Mouse (Mus musculus) forebrain, embryonic 16.5 days (tissue): ENCODE measurements at regions not wholly inside any gene's neighbourhood (a gene's known extent, or its start where the extent isn't known, plus 50 kb on each side); places are given as distances from the start of the nearest gene placed in this dataset.

Experiments
- ATAC-seq: fragments of 200-750 bp; cut with Nextera tagmentation; 2 replicates; pipeline ENCODE4 v1.8.0; 2017; ENCODE audit warnings: mild to moderate bottlenecking, moderate library complexity
- H3K27ac ChIP-seq: fragments of 300-500 bp; sonication (generic); 2 replicates; pipeline ENCODE4 v1.5.1; 2014; ENCODE audit warnings: low read length, control low read depth
- H3K27me3 ChIP-seq: fragments of 300-500 bp; sonication (generic); replicated peaks from 2 replicates; pipeline ENCODE4 v1.6.1; 2014; ENCODE audit warnings: low read length; ENCODE audit not compliant: control insufficient read depth, insufficient read depth
- H3K36me3 ChIP-seq: fragments of 300-500 bp; sonication (generic); 2 replicates; pipeline ENCODE4 v1.6.1; 2014; ENCODE audit not compliant: control insufficient read depth, insufficient read depth
- H3K4me1 ChIP-seq: fragments of 300-500 bp; sonication (generic); replicated peaks from 2 replicates; pipeline ENCODE4 v1.6.1; 2014; ENCODE audit warnings: low read length; ENCODE audit not compliant: control insufficient read depth, insufficient read depth
- H3K4me2 ChIP-seq: fragments of 300-500 bp; sonication (generic); 2 replicates; pipeline ENCODE4 v1.6.1; 2014; ENCODE audit warnings: mild to moderate bottlenecking, low read length, control low read depth
- H3K4me3 ChIP-seq: fragments of 300-500 bp; sonication (generic); replicated peaks from 2 replicates; pipeline ENCODE4 v1.5.1; 2014; ENCODE audit warnings: mild to moderate bottlenecking, low read length, control low read depth
- H3K9ac ChIP-seq: fragments of 300-500 bp; sonication (generic); replicated peaks from 2 replicates; pipeline ENCODE4 v1.6.1; 2014; ENCODE audit warnings: low read depth, low read length, control low read depth
- H3K9me3 ChIP-seq: fragments of 300-500 bp; sonication (generic); 2 replicates; pipeline ENCODE4 v1.6.1; 2016; ENCODE audit warnings: low read length; ENCODE audit not compliant: control insufficient read depth
- WGBS: fragments of 180-500 bp; shearing (Covaris S2); extraction: QIAGEN DNeasy Blood & Tissue Kit; methylation state at CpG from one replicate; pipeline ENCODE4 v1.1.7; 2014; 5-methylcytosine and 5-hydroxymethylcytosine counted together

GRCm38 (mm10) chr11:64135308-64135591, 56.0 kb upstream of the Cox10 start:
- no peak overlapping the region for H3K27ac ChIP-seq
- WGBS = 60% methylated on average over 2 of the region's 2 CpGs
- H3K27me3 ChIP-seq = no peaks in the 10 kb centered on the region
- H3K4me3 ChIP-seq = no peak overlapping the region
- no peak overlapping the region for H3K4me2 ChIP-seq
- no peaks in the 10 kb centered on the region for H3K4me1 ChIP-seq
- no peaks in the 10 kb centered on the region for H3K36me3 ChIP-seq
- no peak overlapping the region for H3K9ac ChIP-seq
- no peaks in the 10 kb centered on the region for H3K9me3 ChIP-seq
- ATAC-seq = no peak

GRCm38 (mm10) chr11:64134571-64135307, 55.5 kb upstream of the Cox10 start:
- 53% methylated on average over 15 of the region's 15 CpGs for WGBS
- H3K27me3 ChIP-seq = no peaks in the 10 kb centered on the region
- H3K4me1 ChIP-seq = no peaks in the 10 kb centered on the region
- no peak for ATAC-seq
- no peak overlapping the region for H3K9ac ChIP-seq
- H3K36me3 ChIP-seq = no peaks in the 10 kb centered on the region
- no peaks in the 10 kb centered on the region for H3K9me3 ChIP-seq
- H3K4me2 ChIP-seq = no peak overlapping the region
- no peak overlapping the region for H3K27ac ChIP-seq
- H3K4me3 ChIP-seq = no peak overlapping the region
